Mouse (Mus musculus) myocyte (in vitro differentiated cells): ENCODE results near the gene Cyp27b1.

Experiments used
- CEBPB ChIP-seq: IDR thresholded peaks from 2 replicates; pipeline ENCODE4 v1.6.1; 2011; ENCODE audit warnings: mild to moderate bottlenecking, moderate library complexity; ENCODE audit not compliant: poor library complexity, insufficient read depth, severe bottlenecking
- MAX ChIP-seq: IDR thresholded peaks from one replicate; pipeline ENCODE4 v1.6.1; 2011; ENCODE audit warnings: low read depth, mild to moderate bottlenecking, control low read depth
- MYOD1 ChIP-seq, 3 experiments: IDR thresholded peaks; one replicate each; pipeline ENCODE4 v1.6.1; 2011; ENCODE audit warnings: control low read depth in 2 of 3, low read depth in 2 of 3, mild to moderate bottlenecking in 2 of 3, moderate library complexity in 1 of 3; ENCODE audit not compliant: insufficient read length in 2 of 3, control insufficient read depth in 1 of 3
- POLR2A ChIP-seq: IDR thresholded peaks from one replicate; pipeline ENCODE4 v1.6.1; 2011; ENCODE audit warnings: low read depth, mild to moderate bottlenecking, control low read depth, moderate library complexity; ENCODE audit not compliant: insufficient read length
- POLR2AphosphoS2 ChIP-seq: IDR thresholded peaks from one replicate; pipeline ENCODE4 v1.6.1; 2011; ENCODE audit warnings: low read depth, control low read depth; ENCODE audit not compliant: insufficient read length
- TCF3 ChIP-seq: IDR thresholded peaks from one replicate; pipeline ENCODE4 v1.6.1; 2011; ENCODE audit warnings: low read depth, control low read depth; ENCODE audit not compliant: insufficient read length

- TF ChIP-seq MYOD1 (IDR thresholded peaks at IDR 0.05; ENCODE audit: control insufficient read depth in 1 of 3, insufficient read length in 2 of 3, low read depth in 2 of 3) (no peak), POLR2A (no peak), POLR2AphosphoS2 (no peak), CEBPB (no peak), MAX (no peak), TCF3 (no peak)
Observed at GRCm38 (mm10) chr10:127076082-127076481, 28.0 kb downstream of the Cyp27b1 start.
